9 mouse cellular contexts compared by ENCODE assay signal in the genomic region with DNA sequence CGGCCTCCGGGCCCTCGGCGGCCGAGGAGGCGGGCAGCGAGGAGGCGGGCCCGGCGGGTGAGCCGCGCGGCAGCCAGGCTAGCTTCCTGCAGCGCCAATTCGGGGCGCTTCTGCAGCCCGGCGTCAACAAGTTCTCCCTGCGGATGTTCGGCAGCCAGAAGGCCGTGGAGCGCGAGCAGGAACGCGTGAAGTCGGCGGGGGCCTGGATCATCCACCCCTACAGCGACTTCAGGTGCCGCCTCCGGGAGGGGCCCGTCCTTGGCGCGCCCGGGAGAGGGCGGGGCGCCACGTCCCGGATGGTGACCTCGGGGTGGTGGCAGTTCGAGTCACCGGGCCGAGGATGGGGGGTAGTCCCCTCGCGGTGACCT. TPM values are rescaled to one million over a fixed set of nuclear protein-coding genes. Genes with fewer than 3 reads are reported as not detected.
DNase-seq lines count a peak whose midpoint lies in the region; ATAC-seq and TF ChIP-seq lines count a peak whose summit lies in the region.
"Had no signal": no experiment of that assay in that cellular context is flagged by ENCODE, and none has a peak within 500 bp of the region (broad histone marks: within the 10 kb centered on the region; RNA-seq: fewer than 3 reads in every experiment).

No protein-coding gene starts in this region.

- no peak for TF ChIP-seq EP300 in heart, adult 2 months (IDR thresholded peaks at IDR 0.05; ENCODE audit: insufficient read depth, low read depth, low read length)

- intact Hi-C loops in heart, adult 2 months (cut with DNase I): no loop called here

- peak; percentile 30; the same call in 1 of the 2 replicates for ATAC-seq in forebrain, embryonic 14.5 days
- ATAC-seq in liver, embryonic 12.5 days: no peak

- peaks cover 3% of the 10 kb centered on the region; the same call in 1 of the 2 replicates for H3K4me1 ChIP-seq in heart, adult 2 months (ENCODE audit: control insufficient read depth, insufficient read depth, low read length)
- H3K4me1 ChIP-seq in testis, adult 2 months (ENCODE audit: control insufficient read depth, insufficient read depth, low read length): peaks cover 16% of the 10 kb centered on the region
- peaks cover 3% of the 10 kb centered on the region; the same call in 1 of the 2 replicates for H3K4me1 ChIP-seq in forebrain, embryonic 14.5 days (ENCODE audit: control insufficient read depth, insufficient read depth, low read length)
- H3K4me1 ChIP-seq in liver, embryonic 12.5 days: peaks cover 39% of the 10 kb centered on the region

- no peaks in the 10 kb centered on the region for H3K36me3 ChIP-seq in heart, adult 2 months (ENCODE audit: control insufficient read depth, insufficient read depth, low read length)
- no peaks in the 10 kb centered on the region for H3K36me3 ChIP-seq in testis, adult 2 months (ENCODE audit: control insufficient read depth, insufficient read depth, low read length)
- peaks cover 3% of the 10 kb centered on the region; the same call in 1 of the 2 replicates for H3K36me3 ChIP-seq in forebrain, embryonic 14.5 days (ENCODE audit: control insufficient read depth, insufficient read depth, low read length)
- H3K36me3 ChIP-seq in liver, embryonic 12.5 days: peaks cover 3% of the 10 kb centered on the region
- no peaks in the 10 kb centered on the region; the same call in 1 of the 2 replicates for H3K36me3 ChIP-seq in splenic B cell, adult 2 months (ENCODE audit: control insufficient read depth, insufficient read depth, low read length, poor library complexity, severe bottlenecking)

- peak overlapping the region; percentile 28 for H3K9ac ChIP-seq in heart, adult 2 months (ENCODE audit: low read depth, low read length)
- H3K9ac ChIP-seq in forebrain, embryonic 14.5 days (ENCODE audit: low read length): peak overlapping the region; percentile 69
- H3K9ac ChIP-seq in liver, embryonic 12.5 days: peak overlapping the region; percentile 41; the same call in 1 of the 2 replicates

- no peak overlapping the region for H3K27ac ChIP-seq in heart, adult 2 months
- no peak overlapping the region for H3K27ac ChIP-seq in testis, adult 2 months (ENCODE audit: control insufficient read depth, insufficient read depth, low read depth, low read length)
- no peak overlapping the region for H3K27ac ChIP-seq in forebrain, embryonic 14.5 days (ENCODE audit: low read depth, low read length)
- no peak overlapping the region for H3K27ac ChIP-seq in liver, embryonic 12.5 days

- H3K9me3 ChIP-seq in forebrain, embryonic 14.5 days (replicated peaks; ENCODE audit: control insufficient read depth, low read length): no peaks in the 10 kb centered on the region
- no peaks in the 10 kb centered on the region for H3K9me3 ChIP-seq in liver, embryonic 12.5 days (replicated peaks)

- peaks cover 4% of the 10 kb centered on the region; the same call in 1 of the 2 replicates for H3K27me3 ChIP-seq in heart, adult 2 months (ENCODE audit: control insufficient read depth, insufficient read depth, low read length)
- no peaks in the 10 kb centered on the region for H3K27me3 ChIP-seq in testis, adult 2 months (ENCODE audit: control insufficient read depth, insufficient read depth, low read length)
- peaks cover 40% of the 10 kb centered on the region for H3K27me3 ChIP-seq in forebrain, embryonic 14.5 days (replicated peaks; ENCODE audit: control insufficient read depth, insufficient read depth, low read length)
- peaks cover 84% of the 10 kb centered on the region for H3K27me3 ChIP-seq in liver, embryonic 12.5 days (replicated peaks)
- H3K27me3 ChIP-seq in splenic B cell, adult 2 months (ENCODE audit: control insufficient read depth, insufficient read depth, low read length, poor library complexity, severe bottlenecking): no peaks in the 10 kb centered on the region

- TF ChIP-seq CTCF in heart, adult 2 months (IDR thresholded peaks at IDR 0.05): no peak
- no peak for TF ChIP-seq CTCF in testis, adult 2 months (IDR thresholded peaks at IDR 0.05; ENCODE audit: control insufficient read depth, insufficient read depth, insufficient replicate concordance, low read depth, low read length)

- TF ChIP-seq POLR2A in heart, adult 2 months (IDR thresholded peaks at IDR 0.05; ENCODE audit: insufficient read depth, low read depth, low read length): no peak
- TF ChIP-seq POLR2A in testis, adult 2 months (IDR thresholded peaks at IDR 0.05; ENCODE audit: control insufficient read depth, low read depth, low read length): no peak

- H3K4me3 ChIP-seq in heart, adult 2 months: peak overlapping the region; percentile 44
- peak overlapping the region; percentile 32; the same call in 1 of the 2 replicates for H3K4me3 ChIP-seq in testis, adult 2 months (ENCODE audit: control insufficient read depth, low read depth, low read length)
- H3K4me3 ChIP-seq in forebrain, embryonic 14.5 days (ENCODE audit: low read depth, low read length): peak overlapping the region; percentile 59
- H3K4me3 ChIP-seq in liver, embryonic 12.5 days: peak overlapping the region; percentile 66

- WGBS in heart, adult 2 months: under 1% methylated on average over 43 of the region's 44 CpGs
- under 1% methylated on average over 39 of the region's 44 CpGs for WGBS in forebrain, embryonic 14.5 days
- 4% methylated on average over 44 of the region's 44 CpGs for WGBS in liver, embryonic 12.5 days (ENCODE audit: insufficient replicate concordance)

- peak overlapping the region; percentile 95 for H3K4me2 ChIP-seq in forebrain, embryonic 14.5 days (ENCODE audit: low read length)
- H3K4me2 ChIP-seq in liver, embryonic 12.5 days: peak overlapping the region; percentile 86

- H3K79me2 ChIP-seq in heart, adult 2 months (replicated peaks; ENCODE audit: control insufficient read depth, insufficient read depth, low read length): no peaks in the 10 kb centered on the region

- no peak for DNase-seq in heart, adult 2 months
- no peak for DNase-seq in heart, adult 8-10 months (ENCODE audit: low spot score)
- DNase-seq in testis, postnatal 14 days (ENCODE audit: low spot score): no peak
- peak; percentile 23 for DNase-seq in forebrain, embryonic 14.5 days (ENCODE audit: low spot score)
- peak; percentile 19 for DNase-seq in splenic B cell, adult 2 months (ENCODE audit: low read depth, low spot score)
- no peak for DNase-seq in layer of hippocampus, adult 9-10 months (ENCODE audit: low spot score)

RNA-seq across cellular contexts. Expression of a gene that starts 0.5 kb away (rescaled TPM):
- total RNA-seq in heart, adult 2 months (2021): 10 to 100 TPM; 17.0 to 17.5 TPM
- polyA plus RNA-seq in heart, adult 2 months (2012; rRNA removed): 23.8 and 33.5 TPM in 2 replicates
- 10 to 100 TPM; 13.7 to 16.7 (median 15.1) TPM for total RNA-seq in heart, adult 8-10 months (2022)
- 0.69 and 0.88 TPM in 2 replicates for polyA plus RNA-seq in testis, adult 2 months (2012; rRNA removed)
- polyA plus RNA-seq in forebrain, embryonic 14.5 days (2014; fragmentation: Nextera tagmentation; extraction: Ambion mirVana): 0.32 and 0.56 TPM in 2 replicates
- 0.11 TPM in 1 of 2 replicates, not detected in the other for polyA plus RNA-seq in liver, embryonic 12.5 days (2016; fragmentation: Nextera tagmentation; extraction: Ambion mirVana)
- total RNA-seq: hematopoietic stem cell, adult 5-6 weeks had no signal

RNA-seq across cellular contexts. Expression of a gene that starts 12.7 kb away (rescaled TPM):
- 1,000 to 10,000 TPM; 1,364 to 1,491 TPM for total RNA-seq in heart, adult 2 months (2021)
- polyA plus RNA-seq in heart, adult 2 months (2012; rRNA removed): 1,570 and 1,684 TPM in 2 replicates
- 1,000 to 10,000 TPM; 1,424 to 1,552 (median 1,533) TPM for total RNA-seq in heart, adult 8-10 months (2022)
- 849 and 920 TPM in 2 replicates for polyA plus RNA-seq in testis, adult 2 months (2012; rRNA removed)
- 725 and 788 TPM in 2 replicates for polyA plus RNA-seq in forebrain, embryonic 14.5 days (2014; fragmentation: Nextera tagmentation; extraction: Ambion mirVana)
- polyA plus RNA-seq in liver, embryonic 12.5 days (2016; fragmentation: Nextera tagmentation; extraction: Ambion mirVana): 1,008 and 1,045 TPM in 2 replicates

RNA-seq across cellular contexts. Expression of a gene that starts 28.2 kb away (rescaled TPM):
- 1 to 10 TPM; 6.4 to 6.5 TPM for total RNA-seq in heart, adult 2 months (2021)
- polyA plus RNA-seq in heart, adult 2 months (2012; rRNA removed): 7.4 and 9.2 TPM in 2 replicates
- total RNA-seq in heart, adult 8-10 months (2022): 1 to 10 TPM; 7.6 to 9.0 (median 8.3) TPM
- 0.33 and 0.52 TPM in 2 replicates for polyA plus RNA-seq in testis, adult 2 months (2012; rRNA removed)
- polyA plus RNA-seq in forebrain, embryonic 14.5 days (2014; fragmentation: Nextera tagmentation; extraction: Ambion mirVana): 1.4 and 1.5 TPM in 2 replicates
- polyA plus RNA-seq in liver, embryonic 12.5 days (2016; fragmentation: Nextera tagmentation; extraction: Ambion mirVana): 0.26 and 0.41 TPM in 2 replicates
- total RNA-seq: hematopoietic stem cell, adult 5-6 weeks had no signal

RNA-seq across cellular contexts. Expression of a gene that starts 29.4 kb away (rescaled TPM):
- total RNA-seq in heart, adult 2 months (2021): 10 to 100 TPM; 42.2 to 44.7 TPM
- 47.0 and 52.3 TPM in 2 replicates for polyA plus RNA-seq in heart, adult 2 months (2012; rRNA removed)
- 10 to 100 TPM; 41.1 to 54.7 (median 47.0) TPM for total RNA-seq in heart, adult 8-10 months (2022)
- polyA plus RNA-seq in testis, adult 2 months (2012; rRNA removed): 30.6 and 32.5 TPM in 2 replicates
- polyA plus RNA-seq in forebrain, embryonic 14.5 days (2014; fragmentation: Nextera tagmentation; extraction: Ambion mirVana): 32.1 and 33.4 TPM in 2 replicates
- 28.3 and 30.1 TPM in 2 replicates for polyA plus RNA-seq in liver, embryonic 12.5 days (2016; fragmentation: Nextera tagmentation; extraction: Ambion mirVana)

RNA-seq across cellular contexts. Expression of a gene that starts 35.0 kb away (rescaled TPM):
- total RNA-seq in heart, adult 2 months (2021): 100 to 1,000 TPM; 196 to 216 TPM
- 352 and 397 TPM in 2 replicates for polyA plus RNA-seq in heart, adult 2 months (2012; rRNA removed)
- total RNA-seq in heart, adult 8-10 months (2022): 100 to 1,000 TPM; 201 to 230 (median 213) TPM
- polyA plus RNA-seq in testis, adult 2 months (2012; rRNA removed): 855 and 952 TPM in 2 replicates
- polyA plus RNA-seq in forebrain, embryonic 14.5 days (2014; fragmentation: Nextera tagmentation; extraction: Ambion mirVana): 76.0 and 76.9 TPM in 2 replicates
- polyA plus RNA-seq in liver, embryonic 12.5 days (2016; fragmentation: Nextera tagmentation; extraction: Ambion mirVana): 188 and 196 TPM in 2 replicates

Comparison
In these comparisons a context has a peak if more than half of its experiments do, and no peak if none do; other contexts are left out.
1. DNase-seq: peak in forebrain, embryonic 14.5 days (single experiment) and splenic B cell, adult 2 months (single experiment); none in heart, adult 2 months (0 of 2), heart, adult 8-10 months (single experiment), testis, postnatal 14 days (single experiment) and layer of hippocampus, adult 9-10 months (single experiment).
2. RNA of a gene that starts 0.5 kb away (polyA plus RNA-seq): 23.8 to 33.5 TPM in heart, adult 2 months; 0.69 to 0.88 TPM in testis, adult 2 months, 0.32 to 0.56 TPM in forebrain, embryonic 14.5 days and 0.11 TPM in liver, embryonic 12.5 days; every median in the first group is over 10 times any median in the second.
3. Peak in every context shown above with its lines, with median percentiles within 50 percentile points of each other: H3K4me3 ChIP-seq and H3K9ac ChIP-seq.